Mouse (Mus musculus): ENCODE results near the gene 1700020L24Rik.

DNA sequence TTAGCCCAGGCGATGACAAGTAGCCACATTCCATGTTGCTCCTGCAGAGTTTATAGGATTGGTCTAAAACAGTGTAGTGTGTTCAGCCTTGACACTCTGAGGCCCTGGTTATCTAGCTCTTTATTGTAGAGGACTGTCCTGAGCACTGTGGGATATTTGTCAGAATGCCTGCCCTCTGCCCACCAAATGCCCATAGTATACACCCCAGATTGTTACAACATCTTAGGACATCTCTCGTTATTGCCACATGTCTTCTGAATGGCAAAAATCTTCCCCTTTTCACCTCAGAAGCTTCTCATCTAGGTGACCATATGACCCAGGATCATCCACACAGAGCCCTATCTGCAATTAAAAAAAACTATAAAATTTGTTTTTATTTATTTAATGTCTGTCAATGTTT is 4.9 kb upstream of the 1700020L24Rik start:
- TF ChIP-seq POLR2A (IDR thresholded peaks at IDR 0.05; ENCODE audit: low read depth, low read length) (no peak), CTCF (conservative IDR thresholded peaks at IDR 0.05; ENCODE audit: insufficient read depth, insufficient read length, low read depth, low read length) (no peak)
